Mouse (Mus musculus): ENCODE data around the gene Inca1.

DNA sequence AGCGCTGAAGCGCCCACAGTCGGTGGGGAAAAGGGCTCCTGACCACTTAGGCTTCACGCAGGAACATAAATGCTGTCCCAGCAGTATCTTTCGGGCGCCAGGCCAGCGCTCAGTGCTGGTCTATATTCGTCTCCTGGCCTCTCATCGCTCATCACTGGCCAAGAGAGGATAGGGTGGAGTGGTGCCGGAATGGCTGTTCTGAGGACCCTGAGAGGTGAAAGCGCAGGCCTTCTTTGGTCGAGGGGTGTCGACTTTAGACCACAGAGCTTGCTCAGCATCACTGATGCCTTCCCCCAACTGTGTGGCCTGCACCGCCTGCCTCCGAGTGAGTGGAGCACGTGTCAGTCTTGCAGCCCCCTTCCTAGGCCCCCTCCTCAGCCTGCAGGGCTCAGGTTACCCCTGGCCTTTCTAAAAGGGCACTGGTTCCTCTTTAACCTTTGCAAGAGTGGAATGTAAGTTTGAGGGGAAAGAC lies 43.5 kb downstream of the Inca1 start:
- TF ChIP-seq RAD21 (IDR thresholded peaks at IDR 0.05; ENCODE audit: low read depth, low read length) = no peak
- no peak for TF ChIP-seq ZNF384 (IDR thresholded peaks at IDR 0.05; ENCODE audit: low read depth, low read length)

Data from MEL (cell line).